Mouse (Mus musculus): ENCODE measurements around the gene Foxn1. TPM values are rescaled to one million over a fixed set of nuclear protein-coding genes. Genes with fewer than 3 reads are reported as not detected.

Gene Foxn1
- polyA plus RNA-seq, 1 experiment = 0.06 TPM

DNA sequence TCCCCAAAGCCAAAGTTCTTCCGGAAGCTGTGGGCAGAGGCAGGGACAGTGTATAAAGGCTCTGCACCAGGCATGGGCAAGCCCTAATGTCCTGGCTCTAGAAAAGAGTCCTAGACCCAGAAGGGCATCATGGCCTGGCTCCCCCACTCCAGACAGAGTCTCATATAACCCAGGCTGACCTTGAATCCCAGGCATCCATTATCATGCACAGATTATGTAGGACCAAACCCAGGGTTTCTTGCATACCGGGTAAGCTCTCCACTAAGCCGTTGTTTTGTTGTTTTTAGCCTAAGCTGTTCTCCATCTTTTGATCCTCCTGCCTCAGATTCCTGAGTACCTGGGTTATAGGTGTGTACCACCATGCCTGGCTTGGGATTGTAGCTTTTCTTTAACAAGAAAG, 14.6 kb upstream of the Foxn1 start:
- TF ChIP-seq POLR2A (IDR thresholded peaks at IDR 0.05; ENCODE audit: low read depth, low read length) (no peak), CTCF (IDR thresholded peaks at IDR 0.05; ENCODE audit: extremely low read depth, insufficient read length, insufficient replicate concordance, low read depth, low read length) (no peak)
- H3K4me3 ChIP-seq (ENCODE audit: low read depth, low read length) = no peak overlapping the region
- 44% methylated on average over 3 of the region's 3 CpGs for WGBS
- H3K4me1 ChIP-seq (ENCODE audit: control insufficient read depth, insufficient read depth, insufficient read length, low read length) = peaks cover 32% of the 10 kb centered on the region
- H3K27ac ChIP-seq (ENCODE audit: insufficient read depth, low read depth, low read length) = peak overlapping the region; percentile 83
- no peaks in the 10 kb centered on the region for H3K27me3 ChIP-seq (ENCODE audit: control insufficient read depth, insufficient read depth, low read length)
- H3K36me3 ChIP-seq (ENCODE audit: control insufficient read depth, insufficient read depth, low read length) = peaks cover 69% of the 10 kb centered on the region

GRCm38 (mm10) chr11:78399680-78400079, 13.3 kb upstream of the Foxn1 start:
- H3K27me3 ChIP-seq (ENCODE audit: control insufficient read depth, insufficient read depth, low read length) = no peaks in the 10 kb centered on the region
- H3K4me1 ChIP-seq (ENCODE audit: control insufficient read depth, insufficient read depth, insufficient read length, low read length) = peaks cover 32% of the 10 kb centered on the region
- peaks cover 61% of the 10 kb centered on the region for H3K36me3 ChIP-seq (ENCODE audit: control insufficient read depth, insufficient read depth, low read length)
- H3K4me3 ChIP-seq (ENCODE audit: low read depth, low read length) = no peak overlapping the region
- WGBS = 20% methylated on average over 8 of the region's 8 CpGs
- TF ChIP-seq CTCF (IDR thresholded peaks at IDR 0.05; ENCODE audit: extremely low read depth, insufficient read length, insufficient replicate concordance, low read depth, low read length) = peak; percentile 62; the same call in 1 of the 2 replicates
- no peak for TF ChIP-seq POLR2A (IDR thresholded peaks at IDR 0.05; ENCODE audit: low read depth, low read length)
- peak overlapping the region; percentile 83 for H3K27ac ChIP-seq (ENCODE audit: insufficient read depth, low read depth, low read length)

DNA sequence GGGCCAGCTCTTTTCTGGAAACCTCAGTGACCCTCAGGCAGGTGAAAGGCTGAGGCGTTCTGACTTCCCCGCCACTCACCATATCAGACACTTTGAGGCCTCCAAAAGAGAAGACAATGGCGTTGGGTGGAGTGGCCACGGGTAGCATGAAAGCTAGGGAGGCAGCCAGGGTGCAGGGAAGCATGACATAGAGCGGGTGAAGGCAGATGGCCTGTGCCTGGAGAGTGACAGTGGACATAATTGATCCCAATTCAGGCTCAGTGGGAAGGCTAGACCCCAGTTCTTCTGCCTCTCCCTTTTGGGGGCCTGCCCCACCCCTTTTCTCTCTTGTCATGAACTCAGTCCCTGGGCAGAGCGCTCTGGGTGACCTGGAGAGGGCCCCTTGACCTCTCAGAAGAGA, 11.9 kb upstream of the Foxn1 start:
- TF ChIP-seq CTCF (IDR thresholded peaks at IDR 0.05; ENCODE audit: extremely low read depth, insufficient read length, insufficient replicate concordance, low read depth, low read length) = no peak
- TF ChIP-seq POLR2A (IDR thresholded peaks at IDR 0.05; ENCODE audit: low read depth, low read length) = no peak
- H3K27me3 ChIP-seq (ENCODE audit: control insufficient read depth, insufficient read depth, low read length) = no peaks in the 10 kb centered on the region
- H3K36me3 ChIP-seq (ENCODE audit: control insufficient read depth, insufficient read depth, low read length) = peaks cover 48% of the 10 kb centered on the region
- WGBS = 95% methylated on average over 6 of the region's 6 CpGs
- H3K4me1 ChIP-seq (ENCODE audit: control insufficient read depth, insufficient read depth, insufficient read length, low read length) = peaks cover 24% of the 10 kb centered on the region
- H3K27ac ChIP-seq (ENCODE audit: insufficient read depth, low read depth, low read length) = no peak overlapping the region
- no peak overlapping the region for H3K4me3 ChIP-seq (ENCODE audit: low read depth, low read length)

DNA sequence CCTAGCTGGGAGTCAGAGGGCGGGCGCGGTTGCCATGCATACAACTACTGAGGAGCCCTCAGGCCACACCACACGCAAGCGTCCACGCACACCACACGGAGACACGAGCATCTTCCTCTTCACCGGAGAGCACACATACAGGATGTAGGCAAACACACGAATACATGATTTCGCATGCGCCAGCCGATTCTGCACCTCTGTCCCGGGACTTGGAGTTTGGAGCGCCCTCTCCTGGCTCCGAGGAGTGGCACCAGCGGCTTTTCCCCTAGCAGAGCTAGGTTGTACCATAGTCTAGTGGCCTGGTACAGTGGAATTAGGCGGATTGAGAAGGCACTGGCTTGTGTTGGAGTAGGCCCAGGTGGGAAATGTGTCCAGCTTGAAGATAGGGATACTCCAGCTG, 11.0 kb upstream of the Foxn1 start:
- TF ChIP-seq POLR2A (IDR thresholded peaks at IDR 0.05; ENCODE audit: low read depth, low read length) (no peak), CTCF (IDR thresholded peaks at IDR 0.05; ENCODE audit: extremely low read depth, insufficient read length, insufficient replicate concordance, low read depth, low read length) (peak; percentile 82; the same call in 1 of the 2 replicates)
- Histone ChIP-seq H3K27me3 (ENCODE audit: control insufficient read depth, insufficient read depth, low read length) (no peaks in the 10 kb centered on the region), H3K4me3 (ENCODE audit: low read depth, low read length) (no peak overlapping the region; the same call in 1 of the 2 replicates), H3K36me3 (ENCODE audit: control insufficient read depth, insufficient read depth, low read length) (peaks cover 43% of the 10 kb centered on the region), H3K4me1 (ENCODE audit: control insufficient read depth, insufficient read depth, insufficient read length, low read length) (peaks cover 17% of the 10 kb centered on the region), H3K27ac (ENCODE audit: insufficient read depth, low read depth, low read length) (no peak overlapping the region)
- WGBS = 3% methylated on average over 18 of the region's 18 CpGs

- H3K4me1 ChIP-seq (ENCODE audit: control insufficient read depth, insufficient read depth, insufficient read length, low read length) = peaks cover 16% of the 10 kb centered on the region
- H3K27ac ChIP-seq (ENCODE audit: insufficient read depth, low read depth, low read length) = no peak overlapping the region
- 25% methylated on average over 11 of the region's 11 CpGs for WGBS
- TF ChIP-seq POLR2A (IDR thresholded peaks at IDR 0.05; ENCODE audit: low read depth, low read length) (no peak), CTCF (IDR thresholded peaks at IDR 0.05; ENCODE audit: extremely low read depth, insufficient read length, insufficient replicate concordance, low read depth, low read length) (no peak)
- H3K27me3 ChIP-seq (ENCODE audit: control insufficient read depth, insufficient read depth, low read length) = no peaks in the 10 kb centered on the region
- no peak overlapping the region for H3K4me3 ChIP-seq (ENCODE audit: low read depth, low read length)
- peaks cover 43% of the 10 kb centered on the region for H3K36me3 ChIP-seq (ENCODE audit: control insufficient read depth, insufficient read depth, low read length)
Measured at GRCm38 (mm10) chr11:78396950-78397349, 10.6 kb upstream of the Foxn1 start.

DNA sequence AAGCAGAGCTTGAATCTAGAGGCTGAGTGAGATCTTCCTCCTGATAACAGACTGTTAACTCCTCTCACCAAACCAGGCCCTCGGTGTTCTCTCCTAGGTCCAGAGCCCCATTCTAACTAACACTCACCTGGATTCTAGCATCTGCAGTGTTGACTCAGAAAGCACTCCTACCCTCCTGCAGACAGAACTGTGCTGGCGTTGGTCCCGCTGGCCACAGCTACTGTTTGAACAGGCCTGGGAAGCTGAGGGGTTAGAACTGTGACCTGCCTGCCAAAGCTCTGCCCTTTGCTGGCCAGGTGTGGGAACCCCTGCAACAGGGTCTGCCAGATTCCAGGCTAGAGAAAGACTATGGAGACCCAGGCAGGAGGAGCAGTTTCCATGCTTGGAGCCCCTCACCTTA, 6.4 kb upstream of the Foxn1 start:
- TF ChIP-seq CTCF (IDR thresholded peaks at IDR 0.05; ENCODE audit: extremely low read depth, insufficient read length, insufficient replicate concordance, low read depth, low read length) (no peak), POLR2A (IDR thresholded peaks at IDR 0.05; ENCODE audit: low read depth, low read length) (no peak)
- Histone ChIP-seq H3K27me3 (ENCODE audit: control insufficient read depth, insufficient read depth, low read length) (no peaks in the 10 kb centered on the region), H3K4me3 (ENCODE audit: low read depth, low read length) (no peak overlapping the region), H3K27ac (ENCODE audit: insufficient read depth, low read depth, low read length) (no peak overlapping the region), H3K4me1 (ENCODE audit: control insufficient read depth, insufficient read depth, insufficient read length, low read length) (no peaks in the 10 kb centered on the region; the same call in 1 of the 2 replicates), H3K36me3 (ENCODE audit: control insufficient read depth, insufficient read depth, low read length) (peaks cover 10% of the 10 kb centered on the region)
- WGBS = 59% methylated on average over 3 of the region's 3 CpGs

DNA sequence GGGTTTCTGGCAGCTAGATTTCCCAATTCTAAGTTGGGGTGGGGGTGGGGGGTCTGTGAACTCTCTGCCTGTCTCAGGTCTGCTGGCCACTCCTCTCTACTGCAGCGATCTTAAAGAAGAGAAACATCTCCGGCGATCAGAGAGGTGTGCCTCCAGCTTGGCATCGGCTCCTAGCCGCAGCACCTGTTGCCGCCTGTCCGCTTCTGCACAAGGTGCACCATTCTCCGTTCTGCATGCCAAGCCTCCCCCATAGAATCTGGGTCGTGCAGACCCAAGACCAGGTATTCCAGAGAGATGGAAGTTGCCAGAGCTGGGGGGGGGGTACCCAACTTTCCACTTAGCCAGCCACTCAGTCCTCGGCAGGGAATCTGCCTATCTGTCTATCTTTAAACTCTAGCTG, 582 bp downstream of the Foxn1 start:
- Histone ChIP-seq H3K27me3 (ENCODE audit: control insufficient read depth, insufficient read depth, low read length) (no peaks in the 10 kb centered on the region), H3K27ac (ENCODE audit: insufficient read depth, low read depth, low read length) (no peak overlapping the region), H3K4me1 (ENCODE audit: control insufficient read depth, insufficient read depth, insufficient read length, low read length) (no peaks in the 10 kb centered on the region), H3K4me3 (ENCODE audit: low read depth, low read length) (no peak overlapping the region), H3K36me3 (ENCODE audit: control insufficient read depth, insufficient read depth, low read length) (no peaks in the 10 kb centered on the region)
- TF ChIP-seq POLR2A (IDR thresholded peaks at IDR 0.05; ENCODE audit: low read depth, low read length) (no peak), CTCF (IDR thresholded peaks at IDR 0.05; ENCODE audit: extremely low read depth, insufficient read length, insufficient replicate concordance, low read depth, low read length) (no peak)
- WGBS = 55% methylated on average over 10 of the region's 10 CpGs
